Mouse (Mus musculus) bone marrow, adult 2 months (tissue): ENCODE results near the gene Wrb.
A peak's percentile ranks its signal among the peaks of the same experiment; 100 is the strongest.

Experiments
- CTCF ChIP-seq: fragments of 200-500 bp; IDR thresholded peaks from 2 replicates; pipeline ENCODE4 v1.5.1; 2011; ENCODE audit warnings: low read length, control low read depth; ENCODE audit not compliant: control insufficient read depth, insufficient read depth
- POLR2A ChIP-seq: fragments of 200-500 bp; IDR thresholded peaks from 2 replicates; pipeline ENCODE4 v1.6.1; 2011; ENCODE audit warnings: low read depth, mild to moderate bottlenecking, control low read depth, low read length, borderline replicate concordance; ENCODE audit not compliant: control insufficient read depth

DNA sequence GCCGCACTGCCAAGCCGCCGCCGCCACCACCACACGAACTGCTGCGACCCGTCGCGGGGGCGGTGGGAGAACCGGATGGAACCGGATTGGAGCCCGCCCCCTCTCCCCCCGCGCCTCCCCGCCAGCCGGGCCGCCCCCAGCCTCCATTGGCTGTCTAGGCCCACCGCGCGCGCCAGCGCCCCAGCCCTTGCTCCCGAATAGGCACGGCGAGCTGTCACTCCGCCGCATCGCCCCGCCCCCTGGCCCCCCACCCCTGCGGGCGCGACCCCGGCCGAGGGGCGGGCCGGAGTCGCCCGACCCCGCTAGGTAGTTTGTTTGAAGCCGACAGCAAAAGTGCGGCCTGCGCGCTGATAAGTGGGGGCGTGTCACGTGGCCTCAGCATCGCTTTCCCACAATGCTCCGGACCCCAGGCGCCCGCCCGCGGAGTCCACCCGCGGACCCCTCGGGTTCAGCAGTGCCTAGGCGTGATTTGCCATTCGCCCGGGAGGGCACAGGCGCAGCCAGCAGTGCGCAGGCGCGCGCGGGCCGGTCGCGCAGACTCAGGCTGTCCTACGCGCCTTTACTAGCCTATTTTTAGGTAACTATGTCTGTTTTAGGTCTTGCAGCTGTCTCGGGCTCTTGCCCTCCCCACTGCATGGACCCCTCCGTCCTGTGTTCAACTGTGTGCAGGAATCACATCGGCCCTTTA is 17.4 kb upstream of the Wrb start, which contains the start of gene Hmgn1:
- peak; percentile 45; the same call in 1 of the 2 replicates for TF ChIP-seq POLR2A
- no peak for TF ChIP-seq CTCF
